Mouse (Mus musculus): ENCODE results near the gene Dmc1.

GRCm38 (mm10) chr15:79618456-79618855 is 13.5 kb upstream of the Dmc1 start:
- TF ChIP-seq POLR2A (IDR thresholded peaks at IDR 0.05; ENCODE audit: borderline replicate concordance, extremely low read depth, insufficient read depth, insufficient read length, poor library complexity, severe bottlenecking) (no peak), CTCF (IDR thresholded peaks at IDR 0.05; ENCODE audit: borderline replicate concordance, extremely low read depth, insufficient read depth, insufficient read length) (no peak)

Data from brain, embryonic 14.5 days (tissue).